Mouse (Mus musculus): ENCODE measurements around the gene Tmem255b. TPM values are rescaled to one million over a fixed set of nuclear protein-coding genes. Genes with fewer than 3 reads are reported as not detected.

Tmem255b gene
- 0.14 and 0.37 TPM in 2 replicates for polyA plus RNA-seq (2016; fragmentation: Nextera tagmentation; extraction: Ambion mirVana)

- Histone ChIP-seq H3K4me1 (no peaks in the 10 kb centered on the region), H3K4me3 (no peak within 1 kb of the TSS), H3K9ac (no peak within 1 kb of the TSS), H3K36me3 (no peaks in the 10 kb centered on the region), H3K9me3 (no peaks in the 10 kb centered on the region), H3K27ac (no peak within 1 kb of the TSS), H3K4me2 (replicated peaks) (0 out of 2 replicates have a peak within 1 kb of the TSS, but pooled peaks have one; percentile 7), H3K27me3 (peaks cover 36% of the 10 kb centered on the region)
- WGBS = 17% methylated on average over 10 of the region's 10 CpGs
- ATAC-seq (ENCODE audit: insufficient number of reproducible peaks, insufficient read depth, low FRiP score, low TSS enrichment) = no peak
These were observed at the start of gene Tmem255b for GRCm38 (mm10) chr8:13434889-13435288. Gene Tmem255b (plus strand): TSS chr8:13435189.

- no peak for ATAC-seq (ENCODE audit: insufficient number of reproducible peaks, insufficient read depth, low FRiP score, low TSS enrichment)
- 69% methylated on average over 13 of the region's 13 CpGs for WGBS
- H3K9ac ChIP-seq = no peak overlapping the region
- no peaks in the 10 kb centered on the region for H3K4me1 ChIP-seq
- H3K4me2 ChIP-seq (replicated peaks) = no peak overlapping the region
- H3K27ac ChIP-seq = no peak overlapping the region
- no peaks in the 10 kb centered on the region for H3K36me3 ChIP-seq
- H3K4me3 ChIP-seq = no peak overlapping the region
- H3K27me3 ChIP-seq = no peaks in the 10 kb centered on the region
- H3K9me3 ChIP-seq = no peaks in the 10 kb centered on the region
These were observed 48.6 kb upstream of the Tmem255b start for GRCm38 (mm10) chr8:13386366-13386765.

GRCm38 (mm10) chr8:13387728-13388127, 47.3 kb upstream of the Tmem255b start:
- 80% methylated on average over 8 of the region's 8 CpGs for WGBS
- H3K4me3 ChIP-seq = no peak overlapping the region
- H3K4me2 ChIP-seq (replicated peaks) = no peak overlapping the region
- H3K27ac ChIP-seq = no peak overlapping the region
- H3K9me3 ChIP-seq = no peaks in the 10 kb centered on the region
- ATAC-seq (ENCODE audit: insufficient number of reproducible peaks, insufficient read depth, low FRiP score, low TSS enrichment) = no peak
- no peak overlapping the region for H3K9ac ChIP-seq
- no peaks in the 10 kb centered on the region for H3K36me3 ChIP-seq
- H3K4me1 ChIP-seq = no peaks in the 10 kb centered on the region
- no peaks in the 10 kb centered on the region for H3K27me3 ChIP-seq

GRCm38 (mm10) chr8:13388744-13389143, 46.2 kb upstream of the Tmem255b start:
- no peaks in the 10 kb centered on the region for H3K4me1 ChIP-seq
- H3K27ac ChIP-seq = no peak overlapping the region
- H3K36me3 ChIP-seq = no peaks in the 10 kb centered on the region
- no peak overlapping the region for H3K4me2 ChIP-seq (replicated peaks)
- H3K9ac ChIP-seq = no peak overlapping the region
- WGBS = 87% methylated on average over 2 of the region's 2 CpGs
- no peak for ATAC-seq (ENCODE audit: insufficient number of reproducible peaks, insufficient read depth, low FRiP score, low TSS enrichment)
- no peaks in the 10 kb centered on the region for H3K27me3 ChIP-seq
- no peak overlapping the region for H3K4me3 ChIP-seq
- H3K9me3 ChIP-seq = no peaks in the 10 kb centered on the region

- Histone ChIP-seq H3K4me2 (replicated peaks) (no peak overlapping the region), H3K9me3 (no peaks in the 10 kb centered on the region), H3K27me3 (no peaks in the 10 kb centered on the region), H3K36me3 (no peaks in the 10 kb centered on the region), H3K4me3 (no peak overlapping the region), H3K4me1 (no peaks in the 10 kb centered on the region), H3K27ac (no peak overlapping the region), H3K9ac (no peak overlapping the region)
- WGBS = 88% methylated on average over 7 of the region's 7 CpGs
- no peak for ATAC-seq (ENCODE audit: insufficient number of reproducible peaks, insufficient read depth, low FRiP score, low TSS enrichment)
These were observed 41.1 kb upstream of the Tmem255b start for GRCm38 (mm10) chr8:13393869-13394268.

- H3K9me3 ChIP-seq = no peaks in the 10 kb centered on the region
- no peak within 1 kb of the TSS for H3K9ac ChIP-seq
- ATAC-seq (ENCODE audit: insufficient number of reproducible peaks, insufficient read depth, low FRiP score, low TSS enrichment) = no peak
- H3K4me1 ChIP-seq = no peaks in the 10 kb centered on the region
- 86% methylated on average over 5 of the region's 5 CpGs for WGBS
- no peak within 1 kb of the TSS for H3K4me2 ChIP-seq (replicated peaks)
- H3K36me3 ChIP-seq = no peaks in the 10 kb centered on the region
- no peak within 1 kb of the TSS for H3K27ac ChIP-seq
- no peaks in the 10 kb centered on the region for H3K27me3 ChIP-seq
- no peak within 1 kb of the TSS for H3K4me3 ChIP-seq
These were observed 38.3 kb upstream of the Tmem255b start, which contains the start of gene Atp4b for GRCm38 (mm10) chr8:13396725-13397124. Gene Atp4b (minus strand): TSS chr8:13396825.

GRCm38 (mm10) chr8:13403517-13403916, 31.5 kb upstream of the Tmem255b start:
- no peak for ATAC-seq (ENCODE audit: insufficient number of reproducible peaks, insufficient read depth, low FRiP score, low TSS enrichment)
- 68% methylated on average over 6 of the region's 6 CpGs for WGBS
- H3K9me3 ChIP-seq = no peaks in the 10 kb centered on the region

GRCm38 (mm10) chr8:13404666-13405131, 30.3 kb upstream of the Tmem255b start, which contains the start of gene Grk1:
Gene Grk1 (plus strand): TSS chr8:13405081.
- no peak within 1 kb of the TSS for H3K27ac ChIP-seq
- 78% methylated on average over 5 of the region's 5 CpGs for WGBS
- H3K9me3 ChIP-seq = no peaks in the 10 kb centered on the region

More at GRCm38 (mm10) chr8:13403517-13403916, 31.5 kb upstream of the Tmem255b start:
- Histone ChIP-seq H3K27ac (no peak overlapping the region), H3K36me3 (no peaks in the 10 kb centered on the region), H3K4me1 (no peaks in the 10 kb centered on the region), H3K4me2 (replicated peaks) (no peak overlapping the region), H3K9ac (no peak overlapping the region), H3K27me3 (no peaks in the 10 kb centered on the region), H3K4me3 (no peak overlapping the region)

GRCm38 (mm10) chr8:13406011-13406410, 29.0 kb upstream of the Tmem255b start:
- Histone ChIP-seq H3K36me3 (no peaks in the 10 kb centered on the region), H3K27me3 (no peaks in the 10 kb centered on the region), H3K4me3 (no peak overlapping the region), H3K9ac (no peak overlapping the region), H3K9me3 (no peaks in the 10 kb centered on the region), H3K4me1 (no peaks in the 10 kb centered on the region), H3K27ac (no peak overlapping the region), H3K4me2 (replicated peaks) (no peak overlapping the region)
- 78% methylated on average over 5 of the region's 5 CpGs for WGBS
- no peak for ATAC-seq (ENCODE audit: insufficient number of reproducible peaks, insufficient read depth, low FRiP score, low TSS enrichment)

More at GRCm38 (mm10) chr8:13404666-13405131, 30.3 kb upstream of the Tmem255b start, which contains the start of gene Grk1:
- Histone ChIP-seq H3K4me3 (no peak within 1 kb of the TSS), H3K4me2 (replicated peaks) (no peak within 1 kb of the TSS), H3K27me3 (no peaks in the 10 kb centered on the region), H3K4me1 (no peaks in the 10 kb centered on the region), H3K36me3 (no peaks in the 10 kb centered on the region), H3K9ac (no peak within 1 kb of the TSS)
- no peak for ATAC-seq (ENCODE audit: insufficient number of reproducible peaks, insufficient read depth, low FRiP score, low TSS enrichment)

GRCm38 (mm10) chr8:13411597-13411996, 23.4 kb upstream of the Tmem255b start:
- Histone ChIP-seq H3K27me3 (no peaks in the 10 kb centered on the region), H3K4me1 (no peaks in the 10 kb centered on the region), H3K4me3 (no peak overlapping the region), H3K9me3 (no peaks in the 10 kb centered on the region), H3K27ac (no peak overlapping the region), H3K36me3 (no peaks in the 10 kb centered on the region), H3K9ac (no peak overlapping the region), H3K4me2 (replicated peaks) (no peak overlapping the region)
- ATAC-seq (ENCODE audit: insufficient number of reproducible peaks, insufficient read depth, low FRiP score, low TSS enrichment) = no peak
- 28% methylated on average over 6 of the region's 6 CpGs for WGBS

GRCm38 (mm10) chr8:13412891-13413558, 22.0 kb upstream of the Tmem255b start:
- Histone ChIP-seq H3K4me2 (replicated peaks) (no peak overlapping the region), H3K9me3 (no peaks in the 10 kb centered on the region), H3K4me1 (no peaks in the 10 kb centered on the region), H3K4me3 (no peak overlapping the region), H3K27me3 (no peaks in the 10 kb centered on the region), H3K36me3 (no peaks in the 10 kb centered on the region), H3K9ac (no peak overlapping the region), H3K27ac (no peak overlapping the region)
- 61% methylated on average over 13 of the region's 13 CpGs for WGBS
- no peak for ATAC-seq (ENCODE audit: insufficient number of reproducible peaks, insufficient read depth, low FRiP score, low TSS enrichment)

- H3K27me3 ChIP-seq = no peaks in the 10 kb centered on the region
- no peaks in the 10 kb centered on the region for H3K4me1 ChIP-seq
- H3K9me3 ChIP-seq = no peaks in the 10 kb centered on the region
- no peak overlapping the region for H3K4me2 ChIP-seq (replicated peaks)
- no peaks in the 10 kb centered on the region for H3K36me3 ChIP-seq
- WGBS = 51% methylated on average over 12 of the region's 12 CpGs
- no peak overlapping the region for H3K27ac ChIP-seq
- H3K9ac ChIP-seq = no peak overlapping the region
- no peak for ATAC-seq (ENCODE audit: insufficient number of reproducible peaks, insufficient read depth, low FRiP score, low TSS enrichment)
- no peak overlapping the region for H3K4me3 ChIP-seq
These were observed 21.1 kb upstream of the Tmem255b start for GRCm38 (mm10) chr8:13413823-13414390.
